Mouse (Mus musculus) small intestine, adult 2 months (tissue): Measurements from ENCODE around the gene Eef1a1.

Source experiments
- CTCF ChIP-seq: fragments of 200-500 bp; IDR thresholded peaks from 2 replicates; pipeline ENCODE4 v1.5.1; 2012; ENCODE audit warnings: low read depth, mild to moderate bottlenecking, control low read depth, inconsistent platforms, low read length, moderate library complexity, mixed read lengths; ENCODE audit not compliant: insufficient replicate concordance, insufficient read length; ENCODE audit errors: extremely low read depth
- POLR2A ChIP-seq: fragments of 200-500 bp; IDR thresholded peaks from 2 replicates; pipeline ENCODE4 v1.6.1; 2012; ENCODE audit warnings: low read depth, mild to moderate bottlenecking, control low read depth, inconsistent platforms, low read length, moderate library complexity

GRCm38 (mm10) chr9:78473588-78473987, 15.4 kb downstream of the Eef1a1 start:
- TF ChIP-seq CTCF: no peak
- no peak for TF ChIP-seq POLR2A
